Mouse (Mus musculus) embryonic facial prominence, embryonic 14.5 days (tissue): ENCODE results near the gene Gnai1. TPM values are rescaled to one million over a fixed set of nuclear protein-coding genes. Genes with fewer than 3 reads are reported as not detected.

Experiments
- ATAC-seq: fragments of 200-750 bp; cut with Nextera tagmentation; 2 replicates; pipeline ENCODE4 v1.8.0; 2017; ENCODE audit warnings: low read depth, moderate number of reproducible peaks, moderate TSS enrichment
- DNase-seq: peaks from one replicate; pipeline ENCODE4 v3.0.0-alpha.2; 2015; ENCODE audit warnings: low spot score
- H3K27ac ChIP-seq: fragments of 300-500 bp; sonication (generic); replicated peaks from 2 replicates; pipeline ENCODE4 v1.5.1; 2014; ENCODE audit warnings: low read depth, mild to moderate bottlenecking, low read length, moderate library complexity
- H3K27me3 ChIP-seq: fragments of 300-500 bp; sonication (generic); replicated peaks from 2 replicates; pipeline ENCODE4 v1.6.1; 2014; ENCODE audit warnings: low read length; ENCODE audit not compliant: control insufficient read depth, insufficient read depth
- H3K36me3 ChIP-seq: fragments of 300-500 bp; sonication (generic); 2 replicates; pipeline ENCODE4 v1.6.1; 2014; ENCODE audit warnings: low read length, mixed read lengths; ENCODE audit not compliant: control insufficient read depth, insufficient read depth
- H3K4me1 ChIP-seq: fragments of 300-500 bp; sonication (generic); 2 replicates; pipeline ENCODE4 v1.6.1; 2014; ENCODE audit warnings: antibody characterized with exemption, low read length; ENCODE audit not compliant: control insufficient read depth, insufficient read depth
- H3K4me2 ChIP-seq: fragments of 300-500 bp; sonication (generic); 2 replicates; pipeline ENCODE4 v1.6.1; 2014; ENCODE audit warnings: low read depth, mild to moderate bottlenecking, low read length, moderate library complexity, mixed read lengths
- H3K4me3 ChIP-seq: fragments of 300-500 bp; sonication (generic); 2 replicates; pipeline ENCODE4 v1.5.1; 2014; ENCODE audit warnings: low read depth, mild to moderate bottlenecking, low read length
- H3K9ac ChIP-seq: fragments of 300-500 bp; sonication (generic); 2 replicates; pipeline ENCODE4 v1.6.1; 2014; ENCODE audit warnings: low read depth, mild to moderate bottlenecking, low read length, moderate library complexity, mixed read lengths
- H3K9me3 ChIP-seq: fragments of 300-500 bp; sonication (generic); 2 replicates; pipeline ENCODE4 v1.6.1; 2016; ENCODE audit warnings: low read length; ENCODE audit not compliant: control insufficient read depth
- WGBS: fragments of 180-500 bp; shearing (Covaris S2); extraction: QIAGEN DNeasy Blood & Tissue Kit; methylation state at CpG from one replicate; pipeline ENCODE4 v1.1.7; 2014; 5-methylcytosine and 5-hydroxymethylcytosine counted together
- polyA plus RNA-seq: library from polyadenylated mRNA; unstranded; fragments of >200 nt; fragmentation: Nextera tagmentation; extraction: Ambion mirVana; gene quantifications from 2 replicates; pipeline ENCODE4 v1.2.1, GENCODE M21; 2014

Gene Gnai1
- polyA plus RNA-seq, 1 experiment from 2014 or later, result 39.0 TPM

DNA sequence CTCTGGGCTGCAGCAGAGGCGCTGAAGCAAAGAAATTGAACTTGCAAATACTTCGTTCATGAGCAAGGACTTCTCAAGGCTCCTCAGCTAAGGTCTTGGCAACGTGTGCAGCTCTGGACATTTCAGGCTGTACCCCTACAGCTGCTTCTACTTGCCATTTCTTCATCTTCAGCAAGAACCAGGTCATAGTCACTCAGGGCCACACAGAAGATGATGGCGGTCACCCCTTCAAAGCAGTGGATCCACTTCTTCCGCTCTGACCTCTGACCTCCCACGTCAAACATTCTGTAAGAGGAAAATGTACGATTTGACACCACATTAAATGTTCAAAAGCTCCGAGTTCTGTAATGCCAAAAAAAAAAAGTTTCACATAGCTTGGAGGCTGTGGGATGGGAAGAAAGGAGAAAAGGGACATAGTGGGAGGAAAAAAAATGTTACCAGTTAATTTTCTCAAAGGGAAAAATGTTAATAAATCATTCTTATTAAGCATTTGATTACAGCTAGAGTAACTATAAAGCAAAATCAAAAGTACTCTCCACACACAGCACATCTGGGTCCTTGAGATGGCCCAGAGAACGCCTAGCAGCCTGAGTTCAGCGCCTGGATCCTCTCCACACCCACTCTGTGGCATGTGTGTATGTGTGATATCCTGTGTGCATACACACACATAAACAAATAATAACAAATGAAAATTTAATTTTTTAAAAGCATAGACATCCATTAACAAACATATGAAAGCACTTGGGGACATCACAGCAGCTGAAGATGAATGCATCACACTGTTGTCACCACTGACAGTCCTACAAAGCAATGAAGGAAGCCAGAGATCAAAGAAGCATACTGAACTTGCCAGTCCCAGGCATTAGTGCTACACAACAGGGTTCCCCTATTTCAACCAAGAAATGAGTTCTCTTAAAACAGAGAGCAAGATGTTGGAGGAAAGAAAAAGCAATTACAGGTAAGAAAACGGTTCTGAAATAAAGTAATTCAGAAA lies 86.6 kb downstream of the Gnai1 start:
- Histone ChIP-seq H3K4me1 (no peaks in the 10 kb centered on the region), H3K9me3 (no peaks in the 10 kb centered on the region), H3K4me2 (no peak overlapping the region), H3K27me3 (no peaks in the 10 kb centered on the region), H3K36me3 (0 out of 2 replicates have a peak, but pooled peaks cover 17% of the 10 kb centered on the region), H3K27ac (no peak overlapping the region), H3K4me3 (no peak overlapping the region), H3K9ac (no peak overlapping the region)
- ATAC-seq (no peak), DNase-seq (no peak)
- WGBS, result 81% methylated on average over 11 of the region's 11 CpGs

DNA sequence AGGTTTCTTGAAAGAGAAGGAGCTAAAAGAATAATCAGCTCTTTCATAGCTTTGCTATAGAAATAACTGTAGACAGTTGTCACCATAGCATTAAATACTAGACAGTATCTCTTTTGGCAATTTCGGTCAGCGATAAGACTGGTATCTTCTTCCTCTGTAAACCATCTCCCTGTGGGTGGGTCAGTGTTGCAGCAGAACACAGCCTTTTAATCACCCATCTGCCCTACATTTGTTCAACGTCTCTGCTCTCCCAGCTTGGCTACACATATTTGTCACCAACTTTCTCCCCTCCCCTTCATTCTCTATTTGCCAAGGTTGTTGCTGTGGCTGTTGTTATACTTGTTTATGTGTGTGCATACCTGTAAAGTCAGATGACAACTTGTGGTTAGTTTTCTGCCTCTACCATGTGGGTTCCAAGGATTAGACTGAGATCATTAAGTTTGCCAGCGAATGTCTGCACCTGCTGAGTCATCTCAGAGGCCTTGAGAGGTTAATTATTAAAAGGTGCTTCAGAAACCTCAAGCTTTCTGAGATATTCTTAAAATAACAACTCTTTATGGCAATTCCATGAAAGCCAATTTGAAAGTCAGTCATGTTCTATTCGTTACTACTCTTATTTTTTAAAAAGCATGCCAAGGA lies 109.7 kb downstream of the Gnai1 start:
- no peaks in the 10 kb centered on the region for H3K27me3 ChIP-seq
- no peaks in the 10 kb centered on the region for H3K36me3 ChIP-seq
- no peak for DNase-seq
- no peak for ATAC-seq
- no peak overlapping the region for H3K4me2 ChIP-seq
- H3K9me3 ChIP-seq, result no peaks in the 10 kb centered on the region
- H3K4me1 ChIP-seq, result no peaks in the 10 kb centered on the region
- no peak overlapping the region for H3K4me3 ChIP-seq
- 69% methylated on average over 5 of the region's 5 CpGs for WGBS
- no peak overlapping the region for H3K27ac ChIP-seq
- H3K9ac ChIP-seq, result no peak overlapping the region

- no peaks in the 10 kb centered on the region for H3K36me3 ChIP-seq
- 74% methylated on average over 5 of the region's 5 CpGs for WGBS
- H3K4me2 ChIP-seq, result no peak overlapping the region
- no peak for ATAC-seq
- no peak for DNase-seq
- no peaks in the 10 kb centered on the region for H3K4me1 ChIP-seq
- H3K27me3 ChIP-seq, result no peaks in the 10 kb centered on the region
- H3K4me3 ChIP-seq, result no peak overlapping the region
- no peak overlapping the region for H3K27ac ChIP-seq
- H3K9ac ChIP-seq, result no peak overlapping the region
- no peaks in the 10 kb centered on the region for H3K9me3 ChIP-seq
Measured at GRCm38 (mm10) chr5:18249132-18249531, 111.0 kb downstream of the Gnai1 start.

GRCm38 (mm10) chr5:18229396-18229795 lies 130.8 kb downstream of the Gnai1 start:
- no peaks in the 10 kb centered on the region for H3K4me1 ChIP-seq
- H3K27ac ChIP-seq, result no peak overlapping the region
- H3K4me2 ChIP-seq, result no peak overlapping the region
- ATAC-seq (peak; percentile 82; the same call in 1 of the 2 replicates), DNase-seq (peak; percentile 53)
- no peak overlapping the region for H3K4me3 ChIP-seq
- 27% methylated on average over 1 of the region's 1 CpGs for WGBS
- H3K9me3 ChIP-seq, result no peaks in the 10 kb centered on the region
- no peaks in the 10 kb centered on the region for H3K27me3 ChIP-seq
- H3K36me3 ChIP-seq, result no peaks in the 10 kb centered on the region
- no peak overlapping the region for H3K9ac ChIP-seq

- DNase-seq (no peak), ATAC-seq (no peak)
- Histone ChIP-seq H3K4me1 (no peaks in the 10 kb centered on the region), H3K36me3 (no peaks in the 10 kb centered on the region), H3K4me2 (no peak overlapping the region), H3K4me3 (no peak overlapping the region), H3K9me3 (no peaks in the 10 kb centered on the region), H3K9ac (no peak overlapping the region), H3K27ac (no peak overlapping the region), H3K27me3 (no peaks in the 10 kb centered on the region)
- WGBS, result 78% methylated on average over 7 of the region's 7 CpGs
Measured at GRCm38 (mm10) chr5:18228866-18229265, 131.3 kb downstream of the Gnai1 start.

DNA sequence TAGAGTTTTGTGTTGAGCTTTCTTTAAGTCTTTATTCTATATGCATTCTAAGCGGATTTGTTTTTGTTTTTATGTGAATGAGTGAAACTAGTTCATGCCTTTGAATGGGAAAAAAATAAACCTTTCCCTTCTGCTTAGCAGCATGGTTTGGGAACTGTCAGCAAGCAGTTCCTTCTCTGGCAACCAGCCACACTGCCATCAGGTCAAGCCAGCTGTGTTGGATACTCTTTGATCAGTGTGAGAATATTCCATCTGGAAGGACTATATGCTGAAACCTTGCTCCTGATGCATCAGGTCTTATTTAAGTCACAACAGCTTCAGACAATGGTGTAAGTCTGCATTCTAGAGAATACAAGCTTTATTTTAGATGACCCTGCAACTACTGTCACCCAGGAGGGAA lies 139.3 kb downstream of the Gnai1 start:
- no peak overlapping the region for H3K4me2 ChIP-seq
- no peak overlapping the region for H3K9ac ChIP-seq
- no peaks in the 10 kb centered on the region for H3K27me3 ChIP-seq
- H3K4me3 ChIP-seq, result no peak overlapping the region
- no peak overlapping the region for H3K27ac ChIP-seq
- ATAC-seq (no peak), DNase-seq (no peak)
- 38% methylated on average over 1 of the region's 1 CpGs for WGBS
- H3K4me1 ChIP-seq, result no peaks in the 10 kb centered on the region
- H3K36me3 ChIP-seq, result no peaks in the 10 kb centered on the region
- H3K9me3 ChIP-seq, result no peaks in the 10 kb centered on the region

DNA sequence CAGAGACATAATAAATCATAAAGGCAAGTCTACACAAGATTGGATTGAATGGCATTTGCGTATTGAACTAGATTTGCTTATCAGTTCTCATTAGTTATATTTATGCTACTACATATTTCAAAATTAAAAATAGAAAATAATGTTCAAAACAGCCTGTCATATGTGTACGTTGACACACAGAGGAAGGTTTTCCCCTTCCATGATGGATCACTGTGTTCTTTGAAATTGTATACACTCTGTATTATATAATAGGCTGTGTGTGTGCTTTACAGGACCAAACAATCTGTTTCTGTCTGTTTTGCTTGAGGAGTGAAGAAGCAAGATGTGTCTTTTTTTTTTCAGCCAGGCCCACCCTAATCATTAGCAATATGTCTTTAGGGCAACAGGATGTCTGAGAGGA lies 141.9 kb downstream of the Gnai1 start:
- no peak overlapping the region for H3K4me3 ChIP-seq
- no peak overlapping the region for H3K27ac ChIP-seq
- H3K36me3 ChIP-seq, result no peaks in the 10 kb centered on the region
- H3K4me2 ChIP-seq, result no peak overlapping the region
- no peaks in the 10 kb centered on the region for H3K27me3 ChIP-seq
- ATAC-seq, result no peak
- no peaks in the 10 kb centered on the region for H3K9me3 ChIP-seq
- no peak for DNase-seq
- H3K9ac ChIP-seq, result no peak overlapping the region
- WGBS, result 70% methylated on average over 2 of the region's 2 CpGs
- no peaks in the 10 kb centered on the region for H3K4me1 ChIP-seq

DNA sequence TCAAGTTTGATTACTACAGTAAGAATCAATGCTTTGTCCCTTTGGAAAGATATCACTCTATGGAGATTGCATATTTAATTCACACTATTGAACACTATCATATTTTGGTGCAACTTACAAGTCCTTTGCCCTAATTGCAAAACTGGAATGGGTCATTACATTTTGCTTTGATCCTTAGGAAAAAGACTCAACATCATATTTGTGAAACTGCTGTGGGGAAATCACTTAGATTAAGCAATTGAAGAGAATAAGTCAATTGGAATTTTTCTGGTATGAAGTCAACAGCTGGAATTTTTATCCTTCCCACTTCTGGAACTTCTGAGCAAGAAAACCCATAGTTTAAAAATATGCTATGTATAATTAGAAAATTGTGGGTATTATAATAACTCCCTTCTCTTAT lies 142.3 kb downstream of the Gnai1 start:
- H3K4me2 ChIP-seq, result no peak overlapping the region
- H3K36me3 ChIP-seq, result no peaks in the 10 kb centered on the region
- ATAC-seq (no peak), DNase-seq (no peak)
- H3K9me3 ChIP-seq, result no peaks in the 10 kb centered on the region
- H3K9ac ChIP-seq, result no peak overlapping the region
- H3K27ac ChIP-seq, result no peak overlapping the region
- no peak overlapping the region for H3K4me3 ChIP-seq
- no peaks in the 10 kb centered on the region for H3K4me1 ChIP-seq
- no peaks in the 10 kb centered on the region for H3K27me3 ChIP-seq
